Mouse (Mus musculus) neutrophil, adult 5-6 weeks (primary cell): ENCODE results near the gene Spryd4. TPM values are rescaled to one million over a fixed set of nuclear protein-coding genes. Genes with fewer than 3 reads are reported as not detected.
"Not testable (repeated sequence)": the region's sequence is repeated elsewhere in the genome, so short reads cannot be mapped to it uniquely, and the experiment has no call there.

ENCODE experiments used
- ATAC-seq: fragments of 151-379, 151-347 bp; 2 replicates; pipeline ENCODE4 v1.8.0; 2017; ENCODE audit warnings: mild to moderate bottlenecking, moderate TSS enrichment; ENCODE audit not compliant: insufficient number of reproducible peaks, poor library complexity, low FRiP score, severe bottlenecking; ENCODE audit errors: extremely low read depth
- total RNA-seq: library from RNA; stranded (forward); fragments of 200-1000 nt; gene quantifications from 2 replicates; pipeline ENCODE4 v1.2.3, GENCODE M21; 2017

The Spryd4 gene
- total RNA-seq, 1 experiment from 2014 or later = 4.4 TPM

DNA sequence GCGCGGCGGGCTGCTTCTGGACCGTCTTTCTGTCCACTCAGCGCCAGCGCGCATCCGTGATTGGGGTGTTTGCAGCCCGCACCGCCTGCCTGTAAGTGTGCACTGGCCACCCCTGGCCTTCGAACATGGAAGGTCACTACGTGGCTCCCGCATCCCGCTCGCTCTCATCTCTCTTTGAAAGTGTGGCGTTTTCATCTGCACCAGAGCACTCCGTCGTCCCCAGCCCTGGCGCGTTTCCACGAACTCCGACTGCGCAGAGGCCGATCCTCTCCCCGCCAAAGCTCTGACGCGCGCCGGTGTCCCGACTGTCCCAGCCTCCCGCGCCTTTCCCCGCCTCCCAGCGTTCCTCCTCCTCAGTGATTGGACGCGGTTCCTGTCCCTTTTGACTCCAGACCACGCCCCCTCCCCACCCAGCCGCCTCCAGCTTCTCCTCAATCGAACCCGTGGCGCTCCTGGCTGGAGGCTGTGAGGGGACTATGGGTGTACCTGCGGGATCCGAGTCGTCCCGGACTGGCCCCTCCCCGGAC, 17.5 kb downstream of the Spryd4 start, which contains the start of gene Gls2:
Gene Gls2, plus strand, starts transcription at position 434 of the 527 bp plus-strand sequence.
- ATAC-seq = peak; percentile 68

DNA sequence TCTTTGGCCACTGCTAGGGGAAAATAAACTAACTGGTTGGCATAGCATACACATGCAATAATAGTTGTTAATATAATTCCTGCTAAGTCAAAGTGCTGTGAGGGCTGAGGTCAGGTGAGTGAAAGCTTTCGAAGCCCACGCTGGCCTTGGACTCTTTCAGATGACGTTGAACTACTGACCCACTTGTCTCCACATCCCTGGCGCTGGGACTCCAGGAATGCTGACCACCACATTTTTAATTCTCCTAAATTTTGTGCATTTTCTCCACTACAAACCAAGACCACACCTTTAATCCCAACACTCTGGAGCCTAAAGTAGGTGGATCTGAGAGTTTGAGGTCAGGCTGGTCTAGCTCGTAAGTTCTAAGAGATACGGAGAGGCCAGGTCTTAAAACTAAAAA, 18.5 kb downstream of the Spryd4 start:
- ATAC-seq = no peak

DNA sequence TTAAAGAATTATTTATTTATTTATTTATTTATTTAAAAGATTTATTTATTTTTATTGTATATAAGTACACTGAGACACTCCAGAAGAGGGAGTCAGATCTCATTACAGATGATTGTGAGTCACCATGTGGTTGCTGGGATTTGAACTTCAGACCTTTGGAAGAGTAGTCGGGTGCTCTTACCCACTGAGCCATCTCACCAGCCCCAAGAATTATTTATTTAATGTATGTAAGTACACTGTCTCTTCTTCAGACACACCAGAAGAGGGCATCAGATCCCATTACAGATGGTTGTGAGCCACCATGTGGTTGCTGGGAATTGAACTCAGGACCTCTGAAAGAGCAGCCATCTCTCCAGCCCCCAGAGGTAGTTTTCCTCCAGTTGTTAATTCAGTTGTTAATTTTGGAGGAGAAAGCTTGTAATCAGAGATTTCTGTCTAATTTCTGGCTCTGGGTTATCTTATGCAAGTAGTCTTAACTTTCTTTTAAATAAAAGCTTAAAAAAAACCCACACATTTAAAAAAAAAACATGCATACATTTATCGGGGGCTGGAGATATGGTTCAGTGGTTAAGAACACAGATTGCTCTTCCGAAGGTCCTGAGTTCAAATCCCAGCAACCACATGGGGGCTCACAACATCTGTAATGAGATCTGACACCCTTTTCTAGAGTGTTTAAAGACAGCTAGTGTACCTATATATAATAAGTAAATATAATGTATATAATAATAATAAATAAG, 19.4 kb downstream of the Spryd4 start:
- ATAC-seq = not testable (repeated sequence)

DNA sequence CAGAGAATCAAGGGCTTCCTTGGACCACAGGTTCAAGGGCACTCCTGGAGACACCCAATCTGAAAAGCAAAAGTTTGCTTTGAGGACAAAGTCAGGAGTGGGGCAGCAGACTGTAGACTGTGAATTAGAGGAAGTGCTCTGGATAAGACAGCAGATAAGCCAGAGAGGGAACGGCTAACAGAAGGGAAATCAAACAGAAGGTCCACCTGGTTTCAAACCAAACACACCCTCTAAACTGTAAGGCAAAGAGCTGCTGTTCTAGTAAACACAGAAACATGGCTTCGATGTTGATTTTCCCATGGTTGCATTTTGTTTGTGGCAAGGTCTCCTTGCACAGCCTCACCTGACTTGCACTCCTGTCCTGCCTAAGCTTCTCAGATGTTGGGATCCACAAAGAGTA, 20.1 kb downstream of the Spryd4 start:
- no peak for ATAC-seq

DNA sequence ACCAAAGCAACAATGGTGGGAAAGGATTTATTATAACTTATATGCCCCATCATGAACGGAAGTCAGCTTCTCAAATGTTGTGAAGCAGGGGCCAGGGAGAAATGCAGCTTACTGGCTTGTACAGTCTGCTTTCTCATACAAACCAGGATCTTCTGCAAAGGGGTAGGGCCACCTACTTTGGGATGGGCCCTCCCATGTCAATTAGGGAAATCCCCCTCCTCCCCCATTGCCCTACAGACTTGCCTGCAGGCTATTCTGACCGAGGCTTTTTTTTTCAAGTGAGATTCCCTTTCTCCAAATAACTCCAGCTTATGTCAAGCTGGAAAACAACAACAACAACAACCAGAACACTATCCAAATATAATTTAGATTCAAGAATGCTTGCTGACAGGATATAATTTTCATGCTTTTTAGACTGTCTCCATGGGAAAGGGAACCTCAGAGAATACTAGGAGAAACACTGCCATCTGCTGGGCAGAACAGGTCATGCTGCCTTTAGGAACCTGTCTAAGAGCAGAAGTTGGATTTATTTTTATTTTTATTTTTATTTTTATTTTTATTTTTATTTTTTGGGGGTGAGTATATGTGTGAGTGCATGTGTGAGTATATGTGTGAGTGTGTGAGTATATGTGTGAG, 23.2 kb downstream of the Spryd4 start:
- ATAC-seq = peak; percentile 66

DNA sequence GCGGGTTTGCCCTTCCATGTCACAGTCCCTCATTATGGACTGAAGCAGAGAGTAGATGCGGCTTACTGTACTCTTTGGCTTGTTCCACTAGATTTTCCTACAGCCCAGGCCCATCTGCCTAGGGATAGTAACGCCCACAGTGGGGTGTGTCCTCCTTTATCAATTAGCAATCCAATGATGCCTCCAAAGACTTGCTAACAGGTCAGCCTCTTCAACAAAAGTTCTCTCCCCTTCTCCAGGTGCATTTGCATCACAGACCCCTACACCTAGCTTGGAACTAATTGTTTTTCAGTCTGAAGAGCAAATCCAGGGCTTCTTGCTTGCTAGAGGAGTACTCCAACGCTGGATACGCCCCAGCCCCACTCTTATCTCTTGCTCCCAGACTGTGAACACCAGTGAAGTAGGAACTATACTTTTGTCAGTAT, 24.4 kb downstream of the Spryd4 start:
- no peak for ATAC-seq

DNA sequence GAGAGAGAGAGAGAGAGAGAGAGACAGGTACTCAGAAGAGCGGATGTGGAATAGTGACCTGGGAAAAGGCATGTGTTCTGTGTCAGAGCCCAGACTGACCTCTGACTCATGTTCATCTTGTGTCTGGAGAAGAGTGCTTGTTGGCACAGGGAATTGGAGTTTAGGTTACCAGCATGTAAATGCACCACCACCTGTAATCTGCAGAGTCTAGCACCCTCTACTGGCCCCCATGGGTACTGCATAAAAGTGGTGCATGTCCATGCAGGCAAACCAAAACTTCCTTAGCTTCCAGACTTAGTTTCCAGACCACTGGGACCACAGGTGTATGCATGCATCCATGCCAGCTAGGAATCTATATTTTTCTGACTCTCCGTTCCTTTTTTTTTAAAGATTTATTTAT, 25.6 kb downstream of the Spryd4 start:
- peak; percentile 90 for ATAC-seq

DNA sequence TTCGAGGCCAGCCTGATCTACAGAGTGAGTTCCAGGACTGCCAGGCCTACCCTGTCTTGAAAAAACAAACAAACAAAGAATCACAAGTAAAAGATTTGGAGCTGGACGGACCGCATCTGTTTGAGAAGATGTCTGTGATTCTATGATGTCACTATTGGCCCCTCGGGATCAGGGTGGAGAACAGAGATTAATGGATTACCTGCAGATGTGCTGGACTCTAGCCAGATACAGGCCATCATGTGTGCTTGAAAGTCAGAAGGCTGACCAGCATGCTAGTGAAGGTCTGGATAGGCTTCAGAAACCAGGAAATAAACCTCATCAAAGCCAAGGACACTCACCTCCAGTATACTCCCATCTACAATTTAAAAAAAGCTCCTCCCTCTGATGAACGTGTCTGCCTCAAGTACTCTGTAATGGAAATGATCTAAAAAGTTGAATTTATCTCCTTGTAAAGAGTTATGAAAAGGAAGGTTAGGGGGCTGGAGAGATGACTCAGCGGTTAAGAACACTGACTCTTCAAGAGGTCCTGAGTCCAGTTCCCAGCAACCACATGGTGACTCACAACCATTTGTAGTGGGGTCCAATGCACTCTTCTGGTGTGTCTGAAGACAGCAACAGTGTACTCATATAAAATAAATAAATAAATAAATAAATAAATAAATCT, 26.2 kb downstream of the Spryd4 start:
- no peak for ATAC-seq

DNA sequence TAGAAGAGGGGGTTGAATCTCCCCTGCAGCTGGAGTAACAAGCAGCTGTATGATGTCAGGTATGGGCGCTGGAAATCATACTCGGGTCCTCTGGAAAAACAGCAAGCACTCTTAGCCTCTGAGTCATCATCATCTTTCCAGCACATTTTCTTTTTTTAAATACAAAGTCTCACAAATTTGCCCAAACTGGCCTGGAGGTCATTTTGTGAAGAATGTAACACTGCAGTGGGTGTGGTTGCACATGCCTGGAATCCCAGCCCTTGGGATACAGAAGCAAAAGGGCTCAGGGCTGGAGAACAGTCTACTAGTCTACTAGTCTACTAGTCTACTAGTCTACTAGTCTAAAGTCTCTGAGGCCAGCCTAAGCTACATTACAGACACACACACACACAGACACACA, 27.3 kb downstream of the Spryd4 start:
- ATAC-seq = no peak

DNA sequence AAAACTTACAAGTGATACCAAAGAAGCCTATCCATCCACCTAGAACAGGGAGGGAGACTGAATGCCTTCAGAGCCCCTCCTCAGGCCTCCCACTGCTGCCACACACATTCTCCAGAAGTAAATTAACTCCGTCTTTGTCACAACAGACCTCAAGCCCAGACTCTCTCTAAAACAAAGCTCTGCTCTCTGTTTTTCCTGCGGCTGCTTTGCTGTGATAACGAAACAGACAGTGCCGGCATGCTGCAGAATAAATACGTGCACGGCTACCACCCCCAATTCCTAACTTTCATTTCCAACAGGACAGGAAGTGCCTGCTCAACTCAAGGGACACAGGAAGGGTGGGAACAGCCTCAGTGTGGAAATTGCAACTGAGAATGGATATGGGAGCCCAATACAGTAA, 31.6 kb downstream of the Spryd4 start, which contains the start of gene Rbms2:
Gene Rbms2, minus strand, starts transcription at position 309 of the 400 bp plus-strand sequence.
- ATAC-seq = no peak

DNA sequence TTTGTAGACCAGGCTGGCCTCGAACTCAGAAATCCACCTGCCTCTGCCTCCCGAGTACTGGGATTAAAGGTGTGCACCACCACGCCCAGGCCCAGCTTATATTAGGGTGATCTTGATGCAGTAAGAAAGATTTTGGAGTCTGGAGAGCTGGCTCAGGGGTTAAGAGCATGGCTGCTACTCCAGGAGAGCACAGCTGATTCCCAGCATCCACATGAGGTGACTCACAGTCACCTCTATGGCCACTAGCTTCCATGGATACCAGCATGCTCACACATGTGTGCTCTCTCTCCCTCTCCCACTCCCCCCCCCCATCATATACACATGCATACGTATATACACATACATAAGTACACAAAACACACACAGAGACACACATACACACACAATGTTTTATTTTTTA, 34.3 kb downstream of the Spryd4 start:
- ATAC-seq = no peak

DNA sequence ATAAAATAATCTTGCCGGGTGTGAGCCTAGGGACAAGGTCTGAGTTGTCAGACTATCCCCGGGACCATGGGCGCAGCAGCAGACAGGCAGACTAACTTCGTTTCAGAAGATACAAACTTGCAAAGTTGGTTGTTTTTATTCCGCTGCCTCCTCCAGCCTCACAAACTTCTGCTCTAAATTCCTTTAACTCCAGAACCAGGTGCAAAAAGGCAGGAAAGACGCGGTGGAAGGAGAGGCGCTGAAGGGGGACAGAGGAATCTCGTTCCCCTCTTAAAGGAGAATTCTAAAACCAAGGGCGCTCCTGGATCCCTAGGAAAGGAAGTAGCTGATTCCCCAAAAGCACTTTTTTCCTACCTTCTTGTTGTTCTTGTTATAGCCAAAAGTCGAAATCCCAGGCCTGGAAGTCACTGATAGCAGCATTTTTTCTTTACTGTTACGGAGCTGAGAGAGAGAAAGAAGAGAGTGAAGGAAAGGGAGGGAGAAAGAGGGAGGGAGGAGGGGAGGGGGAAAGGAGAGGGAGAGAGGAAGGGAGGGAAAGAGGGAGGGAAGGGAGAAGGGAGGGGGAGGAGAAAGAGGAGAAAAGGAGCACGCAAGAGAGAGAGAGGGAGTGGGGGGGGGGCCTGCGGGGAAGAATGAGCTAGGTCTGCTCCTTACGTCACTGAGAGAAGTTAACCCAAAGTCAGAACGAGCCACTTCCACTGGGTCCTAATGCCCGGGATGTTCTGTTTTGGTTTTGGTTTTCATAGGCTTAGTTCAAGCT, 35.4 kb downstream of the Spryd4 start:
- ATAC-seq = peak; percentile 98

DNA sequence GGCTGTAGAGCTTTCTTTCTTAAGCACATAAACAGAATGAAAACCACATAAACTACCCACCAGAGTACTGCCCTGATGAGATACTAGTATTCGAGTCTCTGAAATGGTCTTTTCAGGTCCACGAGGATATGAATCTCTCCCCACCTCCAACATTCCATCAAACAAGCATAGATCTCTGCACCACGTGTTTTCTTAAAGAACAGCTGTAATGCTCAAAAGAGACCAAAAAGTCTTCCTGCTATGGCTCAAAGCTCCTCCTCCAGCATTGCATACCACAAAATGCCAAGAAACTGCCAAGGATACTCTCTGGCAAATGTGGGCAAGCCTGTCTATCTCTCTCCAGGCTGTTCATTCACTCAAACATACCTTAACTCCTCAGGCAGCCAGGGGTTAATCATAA, 36.3 kb downstream of the Spryd4 start:
- ATAC-seq = no peak

DNA sequence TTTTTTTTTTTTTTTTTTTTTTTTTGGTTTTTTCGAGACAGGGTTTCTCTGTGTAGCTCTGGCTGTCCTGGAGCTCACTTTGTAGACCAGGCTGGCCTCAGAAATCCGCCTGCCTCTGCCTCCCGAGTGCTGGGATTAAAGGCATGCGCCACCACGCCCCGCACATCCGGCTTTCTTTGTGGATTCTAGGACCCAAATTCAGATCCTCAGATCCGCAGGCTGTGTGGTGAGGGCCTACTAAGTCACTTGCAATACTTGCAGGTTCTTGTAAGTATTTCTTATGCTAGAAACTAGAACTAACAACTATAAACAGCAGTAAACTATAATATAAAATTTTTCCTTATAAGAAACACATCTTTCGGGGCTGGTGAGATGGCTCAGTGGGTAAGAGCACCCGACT, 40.3 kb downstream of the Spryd4 start:
- not testable (repeated sequence) for ATAC-seq

DNA sequence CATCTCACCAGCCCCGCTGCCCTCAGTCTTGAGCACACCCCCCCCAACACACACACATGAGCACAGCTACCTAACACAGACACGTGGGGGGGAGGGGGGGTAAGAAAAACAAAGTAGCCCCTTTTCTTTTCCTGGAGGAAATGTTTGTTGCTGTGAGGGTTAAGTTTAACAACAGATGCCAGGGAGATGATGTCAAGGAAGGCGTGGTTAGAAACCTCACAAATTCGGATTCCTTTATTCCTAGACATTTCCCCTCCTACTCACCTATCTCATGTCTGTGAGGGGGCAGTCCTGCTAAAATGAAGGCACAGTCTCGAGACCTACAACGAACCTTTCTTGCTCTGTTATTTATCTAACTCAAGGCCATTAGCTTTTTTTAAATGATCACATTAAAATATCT, 44.5 kb downstream of the Spryd4 start:
- no peak for ATAC-seq

DNA sequence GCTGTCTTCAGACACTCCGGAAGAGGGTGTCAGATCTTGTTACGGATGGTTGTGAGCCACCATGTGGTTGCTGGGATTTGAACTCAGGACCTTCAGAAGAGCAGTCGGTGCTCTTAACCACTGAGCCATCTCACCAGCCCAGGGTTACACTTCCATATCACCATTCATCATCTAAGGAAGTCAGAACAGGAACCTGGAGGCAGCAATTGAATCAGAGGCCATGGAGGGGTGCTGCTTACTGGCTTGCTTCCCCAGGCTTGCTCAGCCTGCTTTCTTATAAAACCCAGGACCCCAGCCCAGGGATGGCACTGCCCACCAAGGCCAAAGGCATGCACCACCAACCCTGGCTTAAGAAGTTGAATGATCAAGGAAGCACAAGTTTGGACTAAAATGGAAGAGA, 45.9 kb downstream of the Spryd4 start:
- not testable (repeated sequence) for ATAC-seq
